Mouse (Mus musculus): ENCODE results near the gene Bpifa6. TPM values are rescaled to one million over a fixed set of nuclear protein-coding genes. Genes with fewer than 3 reads are reported as not detected.
"Not testable (repeated sequence)": the region's sequence is repeated elsewhere in the genome, so short reads cannot be mapped to it uniquely, and the experiment has no call there.

Gene Bpifa6
- polyA plus RNA-seq, 1 experiment from 2014 or later: not detected

- no peaks in the 10 kb centered on the region for H3K4me1 ChIP-seq (replicated peaks)
- ATAC-seq (ENCODE audit: low FRiP score, low read depth): no peak
- H3K27me3 ChIP-seq: no peaks in the 10 kb centered on the region
- no peaks in the 10 kb centered on the region for H3K9me3 ChIP-seq
- H3K36me3 ChIP-seq: no peaks in the 10 kb centered on the region
- no peak overlapping the region for H3K4me3 ChIP-seq
- no peak overlapping the region for H3K4me2 ChIP-seq
- no peak overlapping the region for H3K9ac ChIP-seq
- 4% methylated on average over 7 of the region's 7 CpGs for WGBS
- no peak overlapping the region for H3K27ac ChIP-seq (replicated peaks)
Observed at GRCm38 (mm10) chr2:153995770-153996169, 21.0 kb downstream of the Bpifa6 start.

DNA sequence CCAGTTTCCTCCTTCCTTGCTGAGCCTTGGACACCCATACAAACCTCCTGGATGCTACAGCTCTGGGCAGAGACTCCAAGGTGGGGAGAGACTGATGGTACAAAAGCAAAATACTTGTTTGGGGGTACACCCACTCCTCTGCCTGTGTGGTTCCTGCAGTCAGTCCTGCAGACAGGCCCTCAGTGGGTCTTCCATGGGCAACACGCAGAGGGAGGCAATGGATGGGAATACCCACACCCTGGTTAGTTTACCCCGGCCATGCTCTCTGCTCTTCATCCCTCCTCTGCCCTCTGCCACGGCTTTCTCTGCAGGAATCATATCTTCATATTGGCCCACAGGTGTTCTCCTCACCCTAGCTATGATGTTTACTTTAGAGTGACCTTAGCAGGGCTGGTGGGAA, 25.8 kb downstream of the Bpifa6 start:
- 89% methylated on average over 3 of the region's 3 CpGs for WGBS
- H3K27ac ChIP-seq (replicated peaks): no peak overlapping the region
- H3K27me3 ChIP-seq: no peaks in the 10 kb centered on the region
- H3K4me1 ChIP-seq (replicated peaks): no peaks in the 10 kb centered on the region
- H3K4me2 ChIP-seq: no peak overlapping the region
- no peak for ATAC-seq (ENCODE audit: low FRiP score, low read depth)
- H3K9me3 ChIP-seq: no peaks in the 10 kb centered on the region
- no peaks in the 10 kb centered on the region for H3K36me3 ChIP-seq
- no peak overlapping the region for H3K9ac ChIP-seq
- H3K4me3 ChIP-seq: no peak overlapping the region

DNA sequence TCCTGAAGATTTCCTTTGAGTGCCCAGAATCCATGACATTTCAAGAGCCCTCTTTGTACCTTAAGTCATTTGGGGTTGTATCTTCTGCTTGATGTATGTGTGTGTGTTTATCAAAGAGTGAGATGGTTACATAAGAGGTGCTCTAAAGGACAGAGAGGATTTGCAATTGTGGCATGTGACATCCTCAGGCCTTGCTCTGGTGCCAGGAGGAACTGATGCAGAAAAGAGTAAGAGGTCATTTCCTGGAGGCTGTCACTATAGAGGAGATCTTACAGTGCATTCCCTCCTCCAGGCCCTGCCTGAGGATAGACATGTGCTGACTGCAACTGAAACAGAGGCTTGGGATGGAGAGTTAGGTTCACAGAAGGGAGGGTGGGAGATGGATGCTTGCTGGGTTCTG, 26.3 kb downstream of the Bpifa6 start:
- no peak overlapping the region for H3K4me2 ChIP-seq
- H3K4me1 ChIP-seq (replicated peaks): no peaks in the 10 kb centered on the region
- H3K9me3 ChIP-seq: no peaks in the 10 kb centered on the region
- no peaks in the 10 kb centered on the region for H3K27me3 ChIP-seq
- no peak overlapping the region for H3K9ac ChIP-seq
- no peak overlapping the region for H3K4me3 ChIP-seq
- no peaks in the 10 kb centered on the region for H3K36me3 ChIP-seq
- ATAC-seq (ENCODE audit: low FRiP score, low read depth): no peak
- no peak overlapping the region for H3K27ac ChIP-seq (replicated peaks)

DNA sequence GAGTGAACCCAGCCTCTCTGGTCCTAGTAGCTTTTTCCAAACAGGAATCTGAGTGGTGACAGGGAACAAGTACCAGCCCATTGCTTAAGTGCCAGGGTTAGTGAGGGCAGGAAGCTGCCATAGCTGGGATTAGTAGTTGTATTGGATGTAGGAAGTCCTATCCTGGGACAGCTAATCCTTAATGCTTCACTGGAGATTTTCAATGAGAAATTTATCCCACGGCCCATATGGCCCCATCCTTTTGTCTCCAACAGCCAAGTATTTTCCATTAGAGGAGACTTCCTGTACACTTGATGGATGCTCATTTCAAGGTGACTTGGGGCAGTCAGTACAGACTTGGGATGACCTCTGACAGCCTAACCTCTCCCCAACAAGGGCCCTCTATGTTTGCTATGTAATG, 29.7 kb downstream of the Bpifa6 start:
- no peak for ATAC-seq (ENCODE audit: low FRiP score, low read depth)
- no peak overlapping the region for H3K4me3 ChIP-seq

GRCm38 (mm10) chr2:154005094-154005493, 30.3 kb downstream of the Bpifa6 start:
- Histone ChIP-seq H3K4me1 (replicated peaks) (no peaks in the 10 kb centered on the region), H3K4me2 (no peak overlapping the region), H3K27ac (replicated peaks) (no peak overlapping the region), H3K9ac (no peak overlapping the region), H3K9me3 (no peaks in the 10 kb centered on the region), H3K36me3 (no peaks in the 10 kb centered on the region), H3K27me3 (no peaks in the 10 kb centered on the region), H3K4me3 (no peak overlapping the region)
- WGBS: 93% methylated on average over 1 of the region's 1 CpGs
- no peak for ATAC-seq (ENCODE audit: low FRiP score, low read depth)

More for the DNA sequence above, 29.7 kb downstream of the Bpifa6 start:
- Histone ChIP-seq H3K4me1 (replicated peaks) (no peaks in the 10 kb centered on the region), H3K4me2 (no peak overlapping the region), H3K9ac (no peak overlapping the region), H3K9me3 (no peaks in the 10 kb centered on the region), H3K27ac (replicated peaks) (no peak overlapping the region), H3K27me3 (no peaks in the 10 kb centered on the region), H3K36me3 (no peaks in the 10 kb centered on the region)
- 31% methylated on average over 1 of the region's 1 CpGs for WGBS

DNA sequence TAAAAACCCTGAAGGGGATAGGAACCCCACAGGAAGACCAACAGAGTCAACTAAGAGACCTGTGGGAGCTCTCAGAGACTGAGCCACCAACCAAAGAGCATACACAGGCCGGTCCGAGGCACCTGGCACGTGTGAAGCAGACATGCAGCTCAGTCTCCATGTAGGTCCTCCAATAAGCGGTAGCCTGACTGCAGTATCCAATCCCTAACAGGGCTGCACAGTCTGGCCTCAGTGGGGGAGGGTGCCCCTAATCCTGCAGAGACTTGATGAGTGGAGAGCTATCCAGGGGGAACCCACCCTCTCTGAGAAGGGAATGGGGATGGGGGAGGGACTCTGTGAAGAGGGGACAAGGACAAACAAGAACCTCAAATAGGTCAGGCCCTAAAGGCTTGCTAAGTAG, 31.0 kb downstream of the Bpifa6 start:
- Histone ChIP-seq H3K4me1 (replicated peaks) (no peaks in the 10 kb centered on the region), H3K9ac (no peak overlapping the region), H3K4me2 (no peak overlapping the region), H3K27me3 (no peaks in the 10 kb centered on the region), H3K9me3 (no peaks in the 10 kb centered on the region), H3K36me3 (no peaks in the 10 kb centered on the region), H3K27ac (replicated peaks) (no peak overlapping the region), H3K4me3 (no peak overlapping the region)
- WGBS: 85% methylated on average over 4 of the region's 4 CpGs
- ATAC-seq (ENCODE audit: low FRiP score, low read depth): no peak

DNA sequence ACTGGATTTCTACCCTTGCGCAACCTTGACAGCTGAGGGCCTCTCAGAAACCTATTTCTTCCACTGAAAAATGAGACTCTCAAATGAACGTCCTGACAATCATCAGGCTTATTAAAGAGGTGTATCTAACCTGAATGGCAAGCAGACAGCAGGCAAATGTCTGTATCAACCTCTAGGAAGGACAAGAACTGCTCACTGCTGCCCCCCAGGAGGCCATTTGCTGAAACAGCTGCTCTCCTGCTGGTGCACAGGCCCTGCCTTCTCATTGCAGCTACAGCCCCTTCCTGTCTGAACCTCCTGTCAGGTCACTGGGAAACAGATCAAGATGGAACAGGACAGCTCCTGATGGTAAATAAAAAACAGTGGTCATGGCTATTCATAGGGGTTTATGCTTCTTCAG, 31.6 kb downstream of the Bpifa6 start:
- H3K27ac ChIP-seq (replicated peaks): no peak overlapping the region
- ATAC-seq (ENCODE audit: low FRiP score, low read depth): no peak
- no peak overlapping the region for H3K4me3 ChIP-seq
- H3K9ac ChIP-seq: no peak overlapping the region
- H3K9me3 ChIP-seq: no peaks in the 10 kb centered on the region
- H3K36me3 ChIP-seq: no peaks in the 10 kb centered on the region
- no peaks in the 10 kb centered on the region for H3K4me1 ChIP-seq (replicated peaks)
- H3K27me3 ChIP-seq: no peaks in the 10 kb centered on the region
- H3K4me2 ChIP-seq: no peak overlapping the region
- 83% methylated on average over 2 of the region's 2 CpGs for WGBS

GRCm38 (mm10) chr2:154007381-154007780, 32.6 kb downstream of the Bpifa6 start:
- Histone ChIP-seq H3K36me3 (no peaks in the 10 kb centered on the region), H3K27me3 (no peaks in the 10 kb centered on the region), H3K4me1 (replicated peaks) (no peaks in the 10 kb centered on the region), H3K27ac (replicated peaks) (no peak overlapping the region), H3K9ac (no peak overlapping the region), H3K9me3 (no peaks in the 10 kb centered on the region), H3K4me3 (no peak overlapping the region), H3K4me2 (no peak overlapping the region)
- WGBS: 89% methylated on average over 1 of the region's 1 CpGs
- no peak for ATAC-seq (ENCODE audit: low FRiP score, low read depth)

- Histone ChIP-seq H3K36me3 (no peaks in the 10 kb centered on the region), H3K9me3 (no peaks in the 10 kb centered on the region), H3K27ac (replicated peaks) (no peak within 1 kb of the TSS), H3K9ac (no peak within 1 kb of the TSS), H3K4me1 (replicated peaks) (no peaks in the 10 kb centered on the region), H3K4me3 (no peak within 1 kb of the TSS), H3K4me2 (no peak within 1 kb of the TSS), H3K27me3 (no peaks in the 10 kb centered on the region)
- ATAC-seq (ENCODE audit: low FRiP score, low read depth): no peak
- WGBS: 85% methylated on average over 3 of the region's 3 CpGs
Observed at GRCm38 (mm10) chr2:154007965-154008364, 33.2 kb downstream of the Bpifa6 start, which contains the start of gene Bpifa2. TSS of gene Bpifa2 (plus strand) at chr2:154008265.

- 88% methylated on average over 1 of the region's 1 CpGs for WGBS
- Histone ChIP-seq H3K27ac (replicated peaks) (no peak overlapping the region), H3K4me3 (no peak overlapping the region), H3K4me2 (no peak overlapping the region), H3K36me3 (no peaks in the 10 kb centered on the region), H3K4me1 (replicated peaks) (no peaks in the 10 kb centered on the region), H3K9ac (no peak overlapping the region), H3K27me3 (no peaks in the 10 kb centered on the region), H3K9me3 (no peaks in the 10 kb centered on the region)
- ATAC-seq (ENCODE audit: low FRiP score, low read depth): no peak
Observed at GRCm38 (mm10) chr2:154017990-154018389, 43.2 kb downstream of the Bpifa6 start.

DNA sequence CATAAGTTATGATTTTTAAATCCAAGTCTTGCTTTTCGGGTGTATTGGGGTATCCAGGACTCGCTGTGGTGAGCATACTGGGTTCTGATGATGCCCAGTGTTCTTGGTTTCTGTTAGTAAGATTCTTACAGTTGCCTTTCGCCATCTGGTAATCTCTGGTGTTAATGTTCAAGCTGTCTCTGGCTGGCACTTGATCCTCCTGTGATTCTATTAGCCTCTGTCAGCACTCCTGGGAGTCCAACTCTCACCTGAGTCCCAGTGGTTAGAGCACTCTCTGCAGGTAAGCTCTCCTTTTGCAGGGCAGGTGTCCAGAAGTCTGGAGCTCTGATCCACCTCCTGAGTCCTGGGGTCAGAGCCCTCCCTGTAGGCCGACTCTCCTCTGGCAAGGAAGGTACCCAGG, 49.9 kb downstream of the Bpifa6 start:
- not testable (repeated sequence) for H3K4me1 ChIP-seq (replicated peaks); H3K27me3 ChIP-seq; H3K27ac ChIP-seq (replicated peaks); H3K36me3 ChIP-seq; ATAC-seq (ENCODE audit: low FRiP score, low read depth); H3K9me3 ChIP-seq; H3K4me3 ChIP-seq; H3K4me2 ChIP-seq; H3K9ac ChIP-seq
- 89% methylated on average over 4 of the region's 4 CpGs for WGBS

GRCm38 (mm10) chr2:154038932-154039331, 64.2 kb downstream of the Bpifa6 start:
- ATAC-seq (ENCODE audit: low FRiP score, low read depth): no peak
- WGBS: 58% methylated on average over 2 of the region's 2 CpGs

DNA sequence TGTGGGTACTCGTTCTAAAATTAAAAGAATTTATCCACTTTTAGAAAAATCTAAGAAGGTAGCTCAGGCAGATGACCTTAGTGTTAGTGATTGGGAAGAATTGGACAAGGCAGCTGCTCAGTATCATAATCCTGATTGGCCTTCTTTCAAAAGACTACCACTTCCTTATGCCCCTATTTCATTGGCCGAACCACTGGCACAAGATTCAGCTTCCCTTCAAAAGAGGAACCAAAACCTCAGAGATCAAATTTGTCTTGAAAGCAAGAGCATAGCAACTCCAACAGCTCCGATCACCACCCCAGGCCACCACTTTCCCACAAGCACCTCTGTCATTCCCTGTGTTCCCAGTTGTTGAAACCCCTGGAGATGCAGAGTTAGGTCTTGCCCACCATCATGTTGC, 70.0 kb downstream of the Bpifa6 start:
- H3K27me3 ChIP-seq: no peaks in the 10 kb centered on the region
- H3K4me1 ChIP-seq (replicated peaks): no peaks in the 10 kb centered on the region; the same call in 1 of the 2 replicates
- WGBS: 94% methylated on average over 3 of the region's 3 CpGs
- H3K9me3 ChIP-seq: no peaks in the 10 kb centered on the region
- H3K4me2 ChIP-seq: no peak overlapping the region
- ATAC-seq (ENCODE audit: low FRiP score, low read depth): no peak
- H3K36me3 ChIP-seq: no peaks in the 10 kb centered on the region
- no peak overlapping the region for H3K9ac ChIP-seq
- no peak overlapping the region for H3K27ac ChIP-seq (replicated peaks)
- H3K4me3 ChIP-seq: no peak overlapping the region

More at GRCm38 (mm10) chr2:154038932-154039331, 64.2 kb downstream of the Bpifa6 start:
- no peaks in the 10 kb centered on the region for H3K27me3 ChIP-seq
- H3K9me3 ChIP-seq: no peaks in the 10 kb centered on the region
- H3K9ac ChIP-seq: no peak overlapping the region
- no peak overlapping the region for H3K4me2 ChIP-seq
- no peaks in the 10 kb centered on the region for H3K4me1 ChIP-seq (replicated peaks)
- H3K4me3 ChIP-seq: no peak overlapping the region
- no peak overlapping the region for H3K27ac ChIP-seq (replicated peaks)
- H3K36me3 ChIP-seq: no peaks in the 10 kb centered on the region

Measured in hindbrain, embryonic 15.5 days (tissue).